Mouse (Mus musculus): Measurements from ENCODE around the gene Lmo2.
"Not testable (repeated sequence)": the region's sequence is repeated elsewhere in the genome, so short reads cannot be mapped to it uniquely, and the experiment has no call there.

Gene Lmo2

DNA sequence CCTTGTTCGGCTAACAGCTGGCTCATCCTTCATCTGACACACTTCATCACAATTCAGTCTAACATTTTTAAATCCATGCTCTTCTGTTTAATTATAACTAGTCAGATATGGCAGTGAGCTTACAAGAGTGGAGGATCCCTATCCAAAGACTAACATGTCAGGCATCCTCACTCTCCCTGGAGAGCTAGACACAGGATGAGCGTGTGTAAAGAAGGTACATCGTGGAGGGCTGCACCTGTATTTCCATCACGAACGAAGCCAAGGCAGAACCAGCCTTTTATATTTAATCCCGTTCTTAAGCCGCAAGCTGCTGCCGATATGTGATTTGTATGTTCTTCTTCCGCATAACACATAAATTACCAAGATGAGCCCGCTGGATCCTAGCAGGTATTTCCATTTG, 25.4 kb downstream of the Lmo2 start:
- no peak for DNase-seq

DNA sequence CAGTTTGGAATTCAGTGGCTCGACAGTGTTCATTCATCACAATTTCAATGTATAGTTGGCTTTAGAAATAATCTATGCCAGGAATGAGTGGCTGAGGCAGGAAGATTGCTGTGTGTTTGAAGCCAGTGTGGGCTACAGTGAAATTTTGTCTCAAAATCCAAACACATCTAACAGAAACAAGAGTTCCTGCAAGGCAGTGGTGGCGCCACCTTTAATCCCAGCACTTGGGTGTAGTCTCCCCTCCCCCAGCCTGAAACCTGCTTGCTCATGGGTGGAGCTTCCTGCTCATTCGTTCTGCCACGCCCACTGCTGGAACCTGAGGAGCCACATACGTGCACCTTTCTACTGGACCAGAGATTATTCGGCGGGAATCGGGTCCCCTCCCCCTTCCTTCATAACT, 29.8 kb downstream of the Lmo2 start:
- not testable (repeated sequence) for DNase-seq

GRCm38 (mm10) chr2:103989724-103990123, 31.9 kb downstream of the Lmo2 start:
- DNase-seq: no peak

- DNase-seq: no peak
Measured at GRCm38 (mm10) chr2:103991303-103991702, 33.5 kb downstream of the Lmo2 start.

DNA sequence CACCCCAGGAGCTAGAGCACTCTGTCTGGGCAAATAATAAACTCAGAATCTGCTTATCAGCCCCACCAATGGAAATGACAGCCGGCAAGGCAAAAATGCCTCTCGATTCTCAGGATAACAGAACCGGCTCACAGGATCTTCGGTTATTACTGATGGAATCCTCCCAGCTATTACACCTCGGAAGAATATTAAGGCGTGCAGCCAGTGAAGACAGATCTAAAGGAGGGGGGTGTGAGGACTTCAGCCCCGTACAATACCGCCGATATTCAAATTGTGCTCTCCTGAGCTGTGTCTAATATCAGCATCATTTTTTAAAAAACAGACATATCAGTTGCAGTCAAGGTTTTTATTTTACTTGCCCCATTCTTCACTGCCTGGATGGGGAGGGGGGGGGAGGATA, 34.4 kb downstream of the Lmo2 start:
- no peak for DNase-seq

- no peak for DNase-seq
Measured at GRCm38 (mm10) chr2:103992618-103993332, 35.0 kb downstream of the Lmo2 start.

DNA sequence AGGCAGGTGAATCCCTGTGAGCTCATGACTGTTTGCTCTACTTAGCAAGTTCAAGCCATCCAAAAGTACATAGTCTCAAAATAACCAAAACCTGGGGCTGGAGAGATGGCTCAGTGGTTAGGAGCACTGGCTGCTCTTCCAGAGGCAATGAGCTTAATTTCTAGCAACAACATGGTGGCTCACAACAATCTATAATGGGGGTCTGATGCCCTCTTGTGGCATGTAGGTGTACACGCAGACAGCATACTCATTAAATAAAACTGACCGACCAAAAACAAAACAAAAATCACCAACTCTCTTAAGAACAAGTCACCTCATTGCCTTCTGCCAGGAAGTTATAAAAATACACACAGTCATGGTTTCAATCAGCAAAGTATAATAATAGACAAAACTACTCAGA, 43.3 kb downstream of the Lmo2 start:
- peak; percentile 52 for DNase-seq

DNA sequence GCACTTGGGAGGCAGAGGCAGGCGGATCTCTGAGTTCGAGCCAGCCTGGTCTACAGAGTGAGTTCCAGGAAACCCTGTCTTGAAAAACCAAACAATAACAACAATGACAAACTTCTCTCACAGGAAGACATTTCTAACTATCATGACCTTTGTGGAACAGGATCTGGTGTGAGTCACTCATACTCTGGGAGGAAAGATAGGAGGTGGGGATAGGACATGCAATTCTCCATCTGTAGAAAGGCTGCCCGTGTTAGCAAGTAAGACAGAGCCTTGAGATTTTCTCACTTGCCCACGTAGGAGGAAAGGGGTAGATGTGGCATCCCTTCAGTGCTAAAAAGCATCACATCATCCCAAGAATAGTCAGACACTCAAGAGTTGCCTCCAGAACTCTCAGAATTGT, 44.1 kb downstream of the Lmo2 start:
- DNase-seq: no peak

DNA sequence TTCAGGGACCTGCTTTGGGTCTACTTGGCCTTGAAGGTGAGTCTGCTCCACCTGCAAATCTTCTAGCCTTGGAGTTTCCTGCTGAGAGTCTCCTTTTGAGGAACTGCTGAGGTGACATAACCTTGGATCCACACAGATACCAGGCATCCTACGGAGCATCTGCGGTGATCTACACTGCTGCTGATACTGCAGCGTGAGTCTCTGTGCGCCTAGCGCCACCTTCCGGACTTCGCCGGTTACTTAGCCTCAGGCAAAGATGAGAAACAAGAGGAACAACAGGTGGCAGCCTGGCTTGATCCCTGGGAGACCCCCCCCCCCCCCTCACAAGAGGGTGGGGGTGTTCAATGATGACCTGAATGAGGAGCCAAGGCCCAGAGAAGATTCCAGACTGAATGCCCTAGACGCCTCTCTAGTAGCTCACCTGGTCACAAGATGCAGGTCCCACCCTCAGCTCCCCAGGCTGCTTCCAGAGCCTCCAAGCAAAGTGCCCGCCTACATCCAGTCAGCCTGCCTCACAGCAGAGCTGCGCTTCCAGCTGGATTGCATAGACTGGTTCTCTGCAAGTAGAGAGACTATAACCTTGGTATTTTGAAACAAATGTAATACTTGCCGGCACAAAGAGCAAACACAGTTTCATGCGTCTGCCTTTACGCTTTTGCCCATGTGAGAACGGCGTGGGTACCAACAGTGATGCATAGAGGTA, 45.1 kb downstream of the Lmo2 start:
- peak; percentile 77 for DNase-seq

- no peak for DNase-seq
Measured at GRCm38 (mm10) chr2:104007793-104008519, 50.2 kb downstream of the Lmo2 start.

DNA sequence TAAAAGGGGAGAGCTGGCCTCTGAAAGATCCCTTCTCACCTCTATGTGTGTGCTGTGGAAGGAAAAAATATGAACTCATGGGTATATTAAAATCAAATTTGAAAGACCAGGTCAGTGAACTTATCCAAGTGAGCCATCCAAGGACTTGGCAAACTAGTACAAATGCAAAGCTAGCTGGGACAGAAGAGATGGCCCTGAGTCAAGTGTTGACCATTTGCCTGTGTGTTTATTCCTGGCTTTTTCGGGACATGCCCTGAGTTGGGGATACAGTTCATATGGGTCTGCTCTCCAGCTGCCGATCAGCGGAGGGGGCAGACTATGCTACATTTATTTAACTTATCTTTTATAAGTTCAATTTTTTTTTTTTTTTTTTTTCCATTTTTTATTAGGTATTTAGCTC, 51.1 kb downstream of the Lmo2 start:
- DNase-seq: not testable (repeated sequence)

DNA sequence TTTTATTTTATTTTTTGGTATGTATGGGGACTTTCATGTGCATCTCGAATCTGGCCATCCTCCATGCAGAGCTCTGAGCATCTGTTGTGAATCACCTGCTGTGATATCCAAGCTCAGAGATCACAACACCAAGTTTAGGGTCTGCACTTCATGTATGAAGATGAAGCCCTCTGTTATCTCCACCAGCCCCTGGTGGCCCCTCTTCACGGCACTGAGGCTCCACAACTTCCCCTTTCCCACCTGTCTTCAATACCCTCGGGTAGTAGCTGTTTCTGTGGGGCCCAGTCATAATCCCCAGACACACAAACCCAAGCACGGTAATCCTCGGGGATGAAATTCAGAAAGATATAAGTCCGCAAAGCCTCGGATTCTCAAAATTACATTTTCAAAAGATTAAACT, 65.3 kb downstream of the Lmo2 start:
- DNase-seq: no peak

GRCm38 (mm10) chr2:104024656-104025055, 66.9 kb downstream of the Lmo2 start:
- no peak for DNase-seq

DNA sequence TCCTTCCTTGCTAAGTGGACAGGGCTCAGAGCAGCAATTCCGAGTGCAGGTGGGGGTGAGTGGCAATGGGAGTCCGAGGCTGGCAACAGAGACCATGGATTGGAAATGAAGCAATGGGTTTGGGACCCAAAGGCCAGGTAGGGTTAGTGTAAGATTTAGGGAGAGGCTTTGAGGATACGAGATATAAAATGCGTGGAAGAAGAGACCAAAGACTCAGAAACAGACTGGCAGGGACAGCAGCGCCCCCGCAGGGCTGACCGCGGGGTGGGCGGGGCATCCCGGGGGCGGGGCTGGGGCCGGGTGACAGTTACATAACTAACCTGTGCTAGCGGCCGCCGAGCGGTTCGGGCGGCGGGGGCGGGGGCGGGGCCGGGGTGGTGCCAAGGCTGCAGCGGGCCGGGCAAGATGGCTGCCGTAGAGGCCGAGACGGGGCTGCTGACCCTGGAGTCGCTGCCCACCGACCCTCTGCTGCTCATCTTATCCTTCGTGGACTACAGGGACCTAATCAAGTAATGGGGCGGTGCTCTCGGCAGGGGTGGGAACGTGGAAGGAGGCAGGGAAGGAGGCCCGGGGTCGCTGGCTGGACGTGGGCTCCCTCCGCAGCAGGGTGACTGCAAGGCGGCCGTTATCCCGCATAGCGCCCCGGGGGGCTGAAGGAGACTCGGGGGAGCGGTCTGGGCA, 69.8 kb downstream of the Lmo2 start, which contains the start of gene Fbxo3:
Fbxo3 (plus strand) TSS at position 264 of the 681 bp plus-strand sequence.
- DNase-seq: peak; percentile 87

DNA sequence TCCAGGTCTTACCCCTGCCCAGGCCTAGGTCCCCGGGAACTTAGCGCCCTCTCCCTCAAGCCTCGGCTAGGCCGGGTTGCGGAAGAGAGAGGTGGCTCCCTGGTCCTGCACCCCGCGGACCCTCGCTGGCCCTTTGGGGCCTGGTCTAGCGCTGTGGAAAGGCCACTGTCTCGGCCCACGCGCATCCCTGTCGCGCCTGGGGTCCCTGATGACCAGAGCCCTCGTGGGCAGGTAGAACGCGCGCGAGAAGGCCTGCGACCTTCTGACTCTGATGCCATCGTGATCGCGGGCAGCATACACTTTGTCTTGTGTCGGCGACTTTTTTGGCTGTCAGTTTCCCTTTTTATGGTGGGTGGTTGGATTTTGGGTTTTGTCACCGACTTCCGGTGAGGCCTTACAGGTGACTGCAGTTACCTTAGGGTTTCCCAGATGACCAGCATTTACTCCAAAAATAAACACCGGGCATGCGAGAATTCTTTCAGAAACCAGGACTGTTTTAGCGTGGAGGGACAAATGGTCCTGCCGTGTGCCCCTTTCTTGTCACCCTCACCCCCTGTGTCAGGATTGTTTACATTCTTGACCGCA, 70.4 kb downstream of the Lmo2 start, which contains the start of gene 4931422A03Rik:
4931422A03Rik (minus strand) TSS at position 223 of the 585 bp plus-strand sequence.
- no peak for DNase-seq

- DNase-seq: no peak
Measured at GRCm38 (mm10) chr2:104029074-104029473, 71.3 kb downstream of the Lmo2 start.

GRCm38 (mm10) chr2:104030381-104030780, 72.6 kb downstream of the Lmo2 start:
- DNase-seq: no peak
